Mouse (Mus musculus): ENCODE measurements around the gene Cxcl16.

The Cxcl16 gene

GRCm38 (mm10) chr11:70465824-70466223 lies 6.0 kb upstream of the Cxcl16 start:
- POLR2A ChIA-PET = interaction anchor here (0.6 to 3.1 kb wide), 24 partner anchors 11 to 225 kb away, joined by 3 to 21 read pairs (median 3); partner anchors contain the start of genes Psmb6 (in 3 of the 4), Med11 (in 2 of the 4), Arrb2 (in 1 of the 4) and Pelp1 (in 1 of the 4)
- CTCF ChIA-PET = interaction anchor here (0.6 to 2.2 kb wide), 11 partner anchors 12 to 319 kb away, joined by 3 to 7 read pairs (median 4); partner anchors contain the start of gene Arrb2 (in 1 of the 4)

GRCm38 (mm10) chr11:70465211-70465610 lies 5.4 kb upstream of the Cxcl16 start:
- POLR2A ChIA-PET = interaction anchor here (0.6 to 3.1 kb wide), 26 partner anchors 10 to 444 kb away, joined by 3 to 21 read pairs (median 3); partner anchors contain the start of genes Psmb6 (in 3 of the 4), Med11 (in 2 of the 4), Pelp1 (in 2 of the 4) and Rnf167 (in 2 of the 4)
- CTCF ChIA-PET = interaction anchor here (0.6 to 2.2 kb wide), 12 partner anchors 12 to 319 kb away, joined by 3 to 7 read pairs (median 4); partner anchors contain the start of genes Arrb2 (in 1 of the 4) and Med11 (in 1 of the 4)

GRCm38 (mm10) chr11:70463970-70464369 lies 4.2 kb upstream of the Cxcl16 start:
- POLR2A ChIA-PET = interaction anchor here in 2 of 4 experiments (0.7 to 2.8 kb wide), 4 partner anchors 11 to 242 kb away, joined by 3 to 15 read pairs (median 4); partner anchors contain the start of gene Med11 (in 1 of the 2)
- CTCF ChIA-PET = interaction anchor here in 2 of 4 experiments (0.5 to 1.8 kb wide), 4 partner anchors 12 to 221 kb away, joined by 4 to 6 read pairs (median 5); no protein-coding TSS in a partner anchor

GRCm38 (mm10) chr11:70458688-70459600 lies 840 bp downstream of the Cxcl16 start, which contains the start of gene Zmynd15:
Zmynd15 (plus strand) TSS chr11:70459433.
- POLR2A ChIA-PET = interaction anchor here in 3 of 4 experiments (0.5 to 2.9 kb wide), 11 partner anchors 15 to 210 kb away, joined by 3 to 14 read pairs (median 3); partner anchors contain the start of genes Arrb2 (in 2 of the 3), Gltpd2 (in 1 of the 3), Gp1ba (in 1 of the 3) and Spag7 (in 1 of the 3)
- CTCF ChIA-PET = interaction anchor here in 3 of 4 experiments (0.6 to 1.2 kb wide), 10 partner anchors 26 to 1104 kb away, joined by 3 to 6 read pairs (median 4); partner anchors contain the start of genes Arrb2 (in 2 of the 3), 0610010K14Rik (in 1 of the 3) and 4930544D05Rik (in 1 of the 3)

- CTCF ChIA-PET = interaction anchor here in 3 of 4 experiments (0.6 to 1.6 kb wide), 3 partner anchors 12 to 78 kb away, joined by 4 to 12 read pairs (median 4); partner anchors contain the start of gene Arrb2 (in 1 of the 3)
- POLR2A ChIA-PET = interaction anchor here (0.6 to 2.4 kb wide), 13 partner anchors 8 to 532 kb away, joined by 3 to 27 read pairs (median 6); partner anchors contain the start of genes Arrb2 (in 3 of the 4), 4930544D05Rik (in 1 of the 4), Eif5a (in 1 of the 4) and Rnf167 (in 1 of the 4)
These were observed 6.3 kb downstream of the Cxcl16 start for GRCm38 (mm10) chr11:70453261-70454044.

GRCm38 (mm10) chr11:70451797-70452498 lies 7.8 kb downstream of the Cxcl16 start, which contains the start of gene Med11:
Med11 (plus strand) TSS chr11:70451919.
- POLR2A ChIA-PET = interaction anchor here in 3 of 4 experiments (0.6 to 2.4 kb wide), 43 partner anchors 11 to 1459 kb away, joined by 3 to 27 read pairs (median 4); partner anchors contain the start of genes Arrb2 (in 3 of the 3), Pelp1 (in 2 of the 3), Rnf167 (in 2 of the 3) and Spag7 (in 2 of the 3)
- CTCF ChIA-PET = interaction anchor here (0.6 to 1.6 kb wide), 31 partner anchors 12 to 326 kb away, joined by 3 to 31 read pairs (median 4); partner anchors contain the start of genes Arrb2 (in 4 of the 4), 4930544D05Rik (in 2 of the 4), Alox12e (in 1 of the 4) and Rnf167 (in 1 of the 4)

- ChIA-PET CTCF (no interaction called here), POLR2A (interaction anchor here in 2 of 4 experiments (1.4 to 1.5 kb wide), 2 partner anchors 19 to 40 kb away, joined by 3 to 6 read pairs; partner anchors contain the start of gene Arrb2 (in 1 of the 2))
These were observed 8.9 kb downstream of the Cxcl16 start for GRCm38 (mm10) chr11:70450926-70451325.

- POLR2A ChIA-PET = interaction anchor here in 1 of 4 experiments (0.7 kb wide), 1 partner anchor 15 kb away, joined by 3 read pairs; the partner anchor contains the start of gene Arrb2
- CTCF ChIA-PET = interaction anchor here in 1 of 4 experiments (0.8 kb wide), 1 partner anchor 35 kb away, joined by 3 read pairs; no protein-coding TSS in a partner anchor
These were observed 12.4 kb downstream of the Cxcl16 start for GRCm38 (mm10) chr11:70447373-70447772.

GRCm38 (mm10) chr11:70446756-70447155 lies 13.0 kb downstream of the Cxcl16 start:
- ChIA-PET POLR2A (no interaction called here), CTCF (interaction anchor here in 1 of 4 experiments (0.6 kb wide), 1 partner anchor 181 kb away, joined by 4 read pairs; no protein-coding TSS in a partner anchor)

- CTCF ChIA-PET = interaction anchor here in 1 of 4 experiments (0.6 kb wide), 1 partner anchor 680 kb away, joined by 4 read pairs; no protein-coding TSS in a partner anchor
- POLR2A ChIA-PET = interaction anchor here in 2 of 4 experiments (1.0 to 2.4 kb wide), 3 partner anchors 12 to 34 kb away, joined by 3 to 12 read pairs (median 4); partner anchors contain the start of gene Arrb2 (in 2 of the 2)
These were observed 15.1 kb downstream of the Cxcl16 start for GRCm38 (mm10) chr11:70444667-70445066.

GRCm38 (mm10) chr11:70443964-70444363 lies 15.8 kb downstream of the Cxcl16 start:
- ChIA-PET CTCF (no interaction called here), POLR2A (interaction anchor here (0.7 to 2.4 kb wide), 6 partner anchors 11 to 33 kb away, joined by 3 to 12 read pairs (median 3); partner anchors contain the start of genes Arrb2 (in 4 of the 4), Cxcl16 (in 1 of the 4) and Zmynd15 (in 1 of the 4))

GRCm38 (mm10) chr11:70441882-70442281 lies 17.9 kb downstream of the Cxcl16 start:
- ChIA-PET POLR2A (interaction anchor here in 2 of 4 experiments (2.4 to 2.5 kb wide), 2 partner anchors 9 kb away, joined by 8 to 12 read pairs; partner anchors contain the start of gene Arrb2 (in 2 of the 2)), CTCF (no interaction called here)

GRCm38 (mm10) chr11:70440637-70441036 lies 19.1 kb downstream of the Cxcl16 start:
- ChIA-PET POLR2A (interaction anchor here in 2 of 4 experiments (1.7 to 2.5 kb wide), 2 partner anchors 8 to 12 kb away, joined by 4 to 8 read pairs; partner anchors contain the start of gene Arrb2 (in 1 of the 2)), CTCF (no interaction called here)

GRCm38 (mm10) chr11:70438728-70439374 lies 20.9 kb downstream of the Cxcl16 start:
- CTCF ChIA-PET = interaction anchor here in 1 of 4 experiments (0.9 kb wide), 2 partner anchors 68 to 124 kb away, joined by 3 read pairs; no protein-coding TSS in a partner anchor

GRCm38 (mm10) chr11:70437426-70437825 lies 22.4 kb downstream of the Cxcl16 start:
- ChIA-PET POLR2A (no interaction called here), CTCF (no interaction called here)

More at GRCm38 (mm10) chr11:70438728-70439374, 20.9 kb downstream of the Cxcl16 start:
- POLR2A ChIA-PET = interaction anchor here in 2 of 4 experiments (0.9 to 1.7 kb wide), 3 partner anchors 9 to 14 kb away, joined by 3 to 4 read pairs (median 3); no protein-coding TSS in a partner anchor
